In genomic region chr1:72868429-72869215, GRCm38 (mm10) we compare ENCODE assay signal across 18 mouse cellular contexts. TPM values are rescaled to one million over a fixed set of nuclear protein-coding genes. Genes with fewer than 3 reads are reported as not detected.
DNase-seq lines count a peak whose midpoint lies in the region; ATAC-seq and TF ChIP-seq lines count a peak whose summit lies in the region.
"Had no signal": no experiment of that assay in that cellular context is flagged by ENCODE, and none has a peak within 500 bp of the region (broad histone marks: within the 10 kb centered on the region; RNA-seq: fewer than 3 reads in every experiment).

No protein-coding gene starts in this region.

- peak overlapping the region; percentile 1; the same call in 1 of the 2 replicates for H3K4me2 ChIP-seq in lung, embryonic 14.5 days

- peaks cover 9% of the 10 kb centered on the region for H3K27me3 ChIP-seq in lung, embryonic 14.5 days (ENCODE audit: insufficient read depth, low read length)
- H3K27me3 ChIP-seq: forebrain, embryonic 12.5 days; stomach, embryonic 15.5 days had no signal

- H3K4me3 ChIP-seq in gastrocnemius, adult 2 months: peak overlapping the region; percentile 23; the same call in 1 of the 2 replicates
- H3K4me3 ChIP-seq in lung, embryonic 14.5 days (ENCODE audit: low read depth, low read length): no peak overlapping the region
- H3K4me3 ChIP-seq: forebrain, embryonic 12.5 days; stomach, embryonic 15.5 days had no signal

- H3K9ac ChIP-seq in lung, embryonic 14.5 days: no peak overlapping the region
- H3K9ac ChIP-seq: forebrain, embryonic 12.5 days; stomach, embryonic 15.5 days had no signal

- no peaks in the 10 kb centered on the region for H3K4me1 ChIP-seq in lung, embryonic 14.5 days (ENCODE audit: insufficient read depth)

- intact Hi-C loops in gastrocnemius, adult 2 months (cut with DNase I): no loop called here

- no peak for ATAC-seq in lung, embryonic 14.5 days (ENCODE audit: insufficient read depth)
- ATAC-seq in common myeloid progenitor, adult 5-6 weeks (replicated peaks; ENCODE audit: low read depth, poor library complexity, severe bottlenecking): peak; percentile 45
- ATAC-seq in megakaryocyte progenitor cell, adult 5-6 weeks (replicated peaks; ENCODE audit: poor library complexity): peak; percentile 11; the same call in 1 of the 2 replicates
- ATAC-seq: activated CD4-positive, CD25-positive, alpha-beta regulatory T cell, adult 4 months had no signal

- no peaks in the 10 kb centered on the region for H3K9me3 ChIP-seq in lung, embryonic 14.5 days (ENCODE audit: low read depth, low read length)
- H3K9me3 ChIP-seq: forebrain, embryonic 12.5 days; stomach, embryonic 15.5 days had no signal

- 67% methylated on average over 10 of the region's 10 CpGs for WGBS in lung, embryonic 14.5 days

- DNase-seq in gastrocnemius, adult 2 months: no peak
- no peak for DNase-seq in gastrocnemius, postnatal 4 days (ENCODE audit: low spot score in 2 of 2)
- no peak for DNase-seq in lung, embryonic 14.5 days
- no peak for DNase-seq in lung, adult 18-20 months
- DNase-seq in urinary bladder, adult 2 months (ENCODE audit: low spot score): no peak
- no peak for DNase-seq in T-cell, adult 2 months (ENCODE audit: low spot score)
- DNase-seq: cerebellum, adult 11 months; embryo, embryonic 11 days; gastrocnemius, postnatal 10 days; heart, postnatal 14 days; lung, postnatal 4 days; thymus, postnatal 14 days had no signal

- peak overlapping the region; percentile 89 for H3K27ac ChIP-seq in gastrocnemius, adult 2 months
- no peak overlapping the region for H3K27ac ChIP-seq in lung, embryonic 14.5 days (ENCODE audit: low read depth)
- H3K27ac ChIP-seq: forebrain, embryonic 12.5 days; kidney, postnatal 0 days; stomach, embryonic 15.5 days had no signal

- TF ChIP-seq CTCF in gastrocnemius, adult 2 months (IDR thresholded peaks at IDR 0.05): no peak
- no peak for TF ChIP-seq CTCF in lung, embryonic 14.5 days (IDR thresholded peaks at IDR 0.05; ENCODE audit: low read depth)

- H3K36me3 ChIP-seq in lung, embryonic 14.5 days (ENCODE audit: insufficient read depth): peaks cover 18% of the 10 kb centered on the region
- H3K36me3 ChIP-seq: stomach, embryonic 15.5 days had no signal

RNA-seq across cellular contexts. Expression of gene Igfbp5, which starts 6.1 kb away (rescaled TPM):
- total RNA-seq in gastrocnemius, adult 2 months (2021): 100 to 1,000 TPM; 248 to 267 TPM
- 100 to 1,000 TPM; 335 to 342 TPM for total RNA-seq in gastrocnemius, postnatal 4 days (2021)
- polyA plus RNA-seq in lung, embryonic 14.5 days (2014; fragmentation: Nextera tagmentation; extraction: Ambion mirVana): 48.5 and 51.8 TPM in 2 replicates
- 0.37 and 1.0 TPM in 2 replicates for total RNA-seq in common myeloid progenitor, adult 5-6 weeks (2017)
- total RNA-seq in megakaryocyte progenitor cell, adult 5-6 weeks (2015): 0.20 and 0.39 TPM in 2 replicates
- total RNA-seq in megakaryocyte progenitor cell, adult 5-6 weeks (2017): 0.07 and 0.12 TPM in 2 replicates
- 58.6 and 85.5 TPM in 2 replicates for polyA plus RNA-seq in urinary bladder, adult 2 months (2012; rRNA removed)
- polyA plus RNA-seq: activated CD4-positive, CD25-positive, alpha-beta regulatory T cell, adult 4 months had no signal

RNA-seq across cellular contexts. Expression of gene Igfbp2, which starts 44.3 kb away (rescaled TPM):
- not detected for total RNA-seq in gastrocnemius, adult 2 months (2021)
- 10 to 100 TPM; 45.6 to 56.5 TPM for total RNA-seq in gastrocnemius, postnatal 4 days (2021)
- 321 and 352 TPM in 2 replicates for polyA plus RNA-seq in lung, embryonic 14.5 days (2014; fragmentation: Nextera tagmentation; extraction: Ambion mirVana)
- not detected in 2 replicates for total RNA-seq in common myeloid progenitor, adult 5-6 weeks (2017)
- not detected in 2 replicates for total RNA-seq in megakaryocyte progenitor cell, adult 5-6 weeks (2015)
- total RNA-seq in megakaryocyte progenitor cell, adult 5-6 weeks (2017): not detected in 2 replicates
- polyA plus RNA-seq in urinary bladder, adult 2 months (2012; rRNA removed): 874 and 1,097 TPM in 2 replicates
- polyA plus RNA-seq: activated CD4-positive, CD25-positive, alpha-beta regulatory T cell, adult 4 months had no signal

Comparison
In these comparisons a context has a peak if more than half of its experiments do, and no peak if none do; other contexts are left out.
1. RNA of gene Igfbp2, which starts 44.3 kb away (total RNA-seq): 45.6 to 56.5 TPM in gastrocnemius, postnatal 4 days; not detected in gastrocnemius, adult 2 months, not detected in common myeloid progenitor, adult 5-6 weeks and not detected in megakaryocyte progenitor cell, adult 5-6 weeks; every median in the first group is over 10 times any median in the second.
2. RNA of gene Igfbp5, which starts 6.1 kb away (total RNA-seq): 335 to 342 TPM in gastrocnemius, postnatal 4 days and 248 to 267 TPM in gastrocnemius, adult 2 months; 0.07 to 0.39 TPM in megakaryocyte progenitor cell, adult 5-6 weeks and 0.37 to 1.0 TPM in common myeloid progenitor, adult 5-6 weeks; every median in the first group is over 100 times any median in the second.